Mouse (Mus musculus) cerebellum, postnatal 25 days (tissue): ENCODE measurements around the gene Zfp641.
A peak's percentile ranks its signal among the peaks of the same experiment; 100 is the strongest.

Experiments
- DNase-seq, 2 experiments: peaks; one replicate each; pipeline ENCODE4 v3.0.0; 2021; ENCODE audit warnings: mixed read lengths in 2 of 2

Gene Zfp641

DNA sequence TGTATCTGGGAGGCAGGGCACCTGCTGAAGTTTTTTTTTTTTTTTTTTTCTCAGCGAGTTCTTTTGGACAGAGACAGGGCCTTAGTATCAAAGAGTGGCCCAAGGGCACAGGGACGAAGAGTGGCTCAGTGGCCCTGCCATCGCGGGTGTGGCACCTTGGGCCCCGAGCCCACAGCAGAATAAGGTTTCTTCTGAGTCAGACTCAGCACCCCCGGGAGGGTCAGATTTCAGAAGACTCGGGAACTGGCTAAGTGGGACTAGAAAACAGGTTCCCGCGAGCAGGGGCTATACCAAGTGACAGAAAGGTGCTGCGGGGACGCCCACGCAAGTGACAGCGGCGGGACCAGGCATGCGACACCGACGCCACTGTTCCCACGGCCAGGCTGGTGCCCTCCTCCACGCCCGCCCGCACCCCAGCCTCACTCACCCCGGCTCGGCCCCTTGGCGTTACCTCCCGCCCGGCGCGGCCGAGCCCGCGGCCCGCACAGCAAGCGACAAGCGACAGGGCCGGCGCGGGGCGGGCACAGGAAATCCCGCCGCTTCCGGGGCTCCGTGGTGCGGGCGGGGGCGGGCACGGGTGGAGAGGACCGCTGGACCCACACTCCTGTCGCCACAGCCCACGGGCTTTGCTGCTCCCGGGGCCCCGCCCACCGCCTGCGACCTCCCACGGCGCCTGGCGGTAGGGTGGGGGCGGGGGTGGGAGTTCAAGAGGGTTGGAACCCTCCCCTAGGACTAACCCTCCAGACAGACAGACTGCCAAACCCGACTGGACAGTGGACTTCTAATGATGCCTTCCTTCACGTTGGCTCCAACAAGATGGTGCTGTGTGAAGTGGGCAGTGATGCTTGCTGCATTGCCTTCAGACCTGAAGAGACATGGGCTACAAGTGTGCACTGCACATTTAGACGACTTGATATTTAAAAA is at the start of gene Zfp641:
Gene Zfp641 (minus strand): TSS at position 534 of the 924 bp plus-strand sequence.
- peak; percentile 73 to 83 for DNase-seq

DNA sequence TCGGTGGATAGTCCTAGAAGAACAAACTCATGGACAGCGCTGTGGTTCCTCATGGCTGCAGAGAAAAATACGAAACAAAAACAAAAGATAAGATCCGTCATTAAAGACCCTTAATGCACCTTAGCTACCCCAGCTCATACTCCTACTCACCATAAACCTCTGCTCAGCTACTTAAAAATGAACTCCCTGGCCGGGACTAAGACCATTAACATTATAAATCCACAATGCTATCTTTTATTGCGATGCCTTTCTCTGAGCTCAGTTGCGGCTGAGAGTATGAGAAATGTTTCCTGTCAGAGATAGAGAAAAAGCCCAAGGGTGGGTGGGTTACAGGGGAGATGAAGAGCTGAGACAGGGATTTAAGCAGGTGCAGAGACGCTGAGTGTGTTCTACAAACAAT is 44.9 kb upstream of the Zfp641 start, which contains the start of gene Olfr284:
Gene Olfr284 (minus strand): TSS at position 101 of the 400 bp plus-strand sequence.
- no peak for DNase-seq

DNA sequence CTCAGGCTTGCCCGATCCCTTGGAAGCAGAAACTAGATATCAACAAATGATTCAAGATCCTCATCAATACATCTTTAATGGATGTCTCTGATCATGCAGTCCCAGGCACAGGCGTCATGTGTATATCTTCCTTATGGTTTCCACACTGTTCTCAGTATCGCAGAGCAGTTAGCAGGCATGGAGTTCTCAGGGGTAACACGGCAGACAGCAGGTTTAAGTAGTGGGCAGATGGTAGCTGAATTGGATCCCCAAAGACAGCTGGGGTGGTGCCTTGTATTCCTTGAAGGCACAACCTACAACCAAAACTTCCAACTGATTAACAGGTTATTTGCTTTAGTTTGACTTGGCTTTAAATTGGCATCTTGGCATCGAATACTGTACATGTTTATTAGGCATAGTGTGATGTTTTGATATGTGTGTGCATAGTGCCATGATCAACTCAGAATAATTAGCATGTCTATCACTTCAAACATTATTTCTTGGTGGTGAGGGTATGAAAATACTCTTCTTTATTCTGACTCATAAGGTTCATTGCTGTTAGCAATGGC is 21.3 kb upstream of the Zfp641 start, which contains the start of gene Olfr285:
Gene Olfr285 (minus strand): TSS at position 177 of the 548 bp plus-strand sequence.
- DNase-seq, result no peak

DNA sequence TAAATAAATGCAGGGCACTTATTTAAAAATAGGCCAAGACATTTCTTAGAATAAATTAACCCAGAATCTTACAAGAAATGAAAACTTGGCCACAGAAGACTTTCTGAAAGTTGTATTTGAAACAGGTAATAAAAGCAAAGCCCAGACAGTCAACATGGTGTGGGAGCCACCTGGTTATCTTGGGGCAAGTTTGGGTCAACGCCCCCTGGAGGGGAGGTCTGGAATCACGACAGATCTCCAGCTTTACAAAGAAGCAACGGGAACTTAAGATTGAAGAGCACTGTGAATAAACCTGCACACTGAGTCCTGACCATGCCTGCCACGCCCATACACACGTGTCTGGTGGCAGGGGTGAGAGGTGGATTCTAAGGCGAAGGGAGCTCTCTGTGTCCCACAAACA is 19.7 kb upstream of the Zfp641 start:
- no peak for DNase-seq

DNA sequence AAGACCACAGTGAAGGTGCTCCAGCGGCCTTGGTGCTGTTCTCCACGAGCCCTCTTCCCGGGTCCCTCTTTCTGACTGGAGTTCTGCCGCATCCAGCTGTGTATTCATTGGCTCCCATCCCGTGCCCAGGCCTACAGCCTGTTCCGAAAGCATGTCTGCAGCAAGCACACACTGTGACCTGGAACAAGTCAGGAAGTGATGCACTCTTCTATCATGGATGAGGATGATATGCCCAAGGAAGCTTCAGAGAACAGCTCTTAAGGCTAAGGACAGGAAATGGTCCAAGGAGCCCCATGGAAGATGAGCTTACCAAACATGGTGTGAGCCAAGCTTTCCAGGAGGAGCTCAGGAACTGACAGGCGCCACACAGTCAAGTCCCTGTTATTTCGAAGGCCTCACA is 2.3 kb downstream of the Zfp641 start:
- no peak for DNase-seq

DNA sequence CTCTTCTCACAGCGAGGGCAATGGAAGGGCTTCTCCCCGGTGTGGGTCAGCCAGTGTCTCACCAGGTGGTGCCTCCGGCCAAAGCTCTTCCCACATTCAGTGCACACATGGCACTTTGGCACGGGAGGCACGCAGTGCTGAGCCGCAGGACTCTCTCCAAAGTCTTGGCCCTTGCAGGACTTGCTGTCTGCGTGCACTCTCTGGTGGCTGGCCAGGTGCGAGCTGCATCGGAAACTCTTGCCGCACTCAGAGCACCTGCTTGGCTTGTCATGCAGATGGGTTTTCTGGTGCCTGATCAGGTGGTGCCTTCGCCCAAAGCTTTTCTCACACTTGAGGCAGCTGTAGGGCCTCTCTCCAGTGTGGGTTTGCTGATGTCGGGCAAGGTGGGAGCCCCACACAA is 7.4 kb downstream of the Zfp641 start:
- DNase-seq, result peak; percentile 27 to 52

DNA sequence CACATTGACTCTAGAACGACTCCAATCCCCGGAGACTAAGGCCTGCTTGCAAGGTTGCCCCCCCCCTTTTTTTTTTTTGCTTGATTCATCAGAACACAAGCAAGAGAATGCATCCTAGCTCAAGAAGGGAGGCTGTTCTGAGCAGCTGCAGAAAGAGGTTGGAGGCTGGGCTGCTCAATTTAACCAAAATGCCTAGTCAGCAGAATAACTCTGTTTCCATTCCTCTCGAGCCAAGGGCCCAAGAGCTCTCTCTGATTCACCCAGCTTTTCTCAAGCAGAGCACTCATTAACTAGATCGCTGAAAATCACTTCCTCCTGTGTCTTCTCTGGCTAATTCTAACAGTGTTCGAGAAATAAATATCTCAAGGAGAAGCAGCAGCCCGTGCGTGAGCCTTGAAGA is 9.5 kb downstream of the Zfp641 start:
- no peak for DNase-seq

DNA sequence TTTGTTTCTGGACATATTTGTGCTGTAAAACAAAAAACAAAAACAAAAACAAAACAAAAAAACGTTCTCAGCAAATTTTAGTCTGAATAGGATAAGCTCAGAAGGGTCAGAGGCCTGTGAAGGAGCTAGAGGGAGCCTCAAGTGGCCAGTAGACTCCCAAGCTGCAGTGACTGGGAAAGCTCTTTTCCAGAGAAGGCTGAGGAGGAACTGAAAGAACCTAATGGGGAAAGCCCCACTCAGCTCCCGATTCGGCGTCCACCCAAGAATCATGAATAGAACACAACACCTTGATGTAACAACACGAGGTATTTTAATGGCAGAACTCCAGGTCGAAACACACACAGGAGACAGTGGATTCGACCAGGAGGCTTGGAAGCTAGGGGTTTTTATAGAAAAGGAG is 38.2 kb downstream of the Zfp641 start:
- DNase-seq, result no peak

DNA sequence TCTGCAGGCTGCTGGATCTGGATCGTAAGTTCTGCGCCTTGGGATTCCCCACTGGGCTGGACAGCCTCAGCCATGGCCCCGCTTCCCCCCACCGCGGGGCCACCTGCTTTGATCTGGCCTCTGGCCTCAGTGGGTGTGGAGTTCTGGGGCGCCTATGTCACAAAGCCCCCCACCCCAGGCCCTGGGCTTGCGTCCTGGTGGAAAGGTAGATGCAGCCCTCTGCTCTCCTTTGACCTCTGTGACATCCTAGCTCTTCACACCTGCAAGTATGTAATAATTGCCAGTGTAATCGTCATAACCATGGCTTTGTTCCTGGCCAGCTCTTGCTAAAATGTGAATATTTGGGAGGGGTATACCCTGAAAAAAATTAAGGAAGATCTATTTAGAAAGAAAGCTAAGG is 38.8 kb downstream of the Zfp641 start, which contains the start of gene H1fnt:
Gene H1fnt (minus strand): TSS at position 101 of the 400 bp plus-strand sequence.
- DNase-seq, result no peak

DNA sequence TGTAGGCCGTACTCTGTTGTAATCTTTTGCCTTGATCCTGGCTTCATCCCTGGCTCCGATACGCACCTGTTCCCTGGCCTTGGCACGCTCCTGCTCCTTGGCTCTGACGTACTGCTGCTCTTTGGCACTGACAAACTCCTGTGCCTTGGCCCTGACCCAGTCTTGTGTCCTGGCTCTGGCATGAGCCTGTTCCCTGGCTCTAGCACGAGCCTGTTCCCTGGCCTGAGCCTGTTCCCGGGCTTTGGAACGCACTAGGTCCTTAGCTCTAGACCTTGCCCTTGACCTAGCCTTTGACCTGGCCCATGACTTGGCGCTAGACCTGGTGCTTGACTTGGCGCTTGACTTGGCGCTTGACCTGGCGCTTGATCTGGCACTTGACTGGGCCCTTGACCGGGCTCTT is 39.7 kb downstream of the Zfp641 start:
- peak; percentile 60 to 74 for DNase-seq
